Mouse (Mus musculus) liver, embryonic 14.5 days (tissue): ENCODE measurements around the gene Shc2.

ENCODE experiments used
- CTCF ChIP-seq: IDR thresholded peaks from 2 replicates; pipeline ENCODE4 v1.5.1; 2016; ENCODE audit warnings: antibody characterized with exemption, low read depth, control low read depth
- EP300 ChIP-seq: IDR thresholded peaks from 2 replicates; pipeline ENCODE4 v1.6.1; 2016; ENCODE audit warnings: antibody characterized with exemption, low read depth

GRCm38 (mm10) chr10:79611296-79611695, 26.4 kb downstream of the Shc2 start:
- TF ChIP-seq EP300: no peak
- TF ChIP-seq CTCF: no peak
